Mouse (Mus musculus) embryo, embryonic 10.5 days (tissue): ENCODE data around the gene Irf2.

Source experiments
- DNase-seq: peaks from one replicate; pipeline ENCODE4 v3.0.0-alpha.2; 2015; ENCODE audit warnings: low spot score

The Irf2 gene

GRCm38 (mm10) chr8:46739003-46739949 lies at the start of gene Irf2:
Gene Irf2, plus strand, starts transcription at chr8:46739732.
- peak; percentile 93 for DNase-seq

GRCm38 (mm10) chr8:46690111-46690510 lies 49.4 kb upstream of the Irf2 start:
- peak; percentile 66 for DNase-seq

- DNase-seq = no peak
Observed at GRCm38 (mm10) chr8:46690581-46690980, 49.0 kb upstream of the Irf2 start.

GRCm38 (mm10) chr8:46691360-46691759 lies 48.2 kb upstream of the Irf2 start:
- peak; percentile 14 for DNase-seq

- no peak for DNase-seq
Observed at GRCm38 (mm10) chr8:46696256-46697041, 43.1 kb upstream of the Irf2 start.

- DNase-seq = no peak
Observed at GRCm38 (mm10) chr8:46697566-46697965, 42.0 kb upstream of the Irf2 start.

- no peak for DNase-seq
Observed at GRCm38 (mm10) chr8:46698162-46698561, 41.4 kb upstream of the Irf2 start.

- DNase-seq = no peak
Observed at GRCm38 (mm10) chr8:46705145-46705544, 34.4 kb upstream of the Irf2 start.

GRCm38 (mm10) chr8:46706730-46707129 lies 32.8 kb upstream of the Irf2 start:
- no peak for DNase-seq

- DNase-seq = no peak
Observed at GRCm38 (mm10) chr8:46709302-46709701, 30.2 kb upstream of the Irf2 start.

GRCm38 (mm10) chr8:46710289-46710688 lies 29.2 kb upstream of the Irf2 start:
- no peak for DNase-seq

GRCm38 (mm10) chr8:46711496-46711895 lies 28.0 kb upstream of the Irf2 start:
- DNase-seq = no peak

GRCm38 (mm10) chr8:46713178-46713577 lies 26.4 kb upstream of the Irf2 start:
- no peak for DNase-seq

GRCm38 (mm10) chr8:46713844-46714243 lies 25.7 kb upstream of the Irf2 start:
- no peak for DNase-seq

GRCm38 (mm10) chr8:46714400-46714799 lies 25.1 kb upstream of the Irf2 start:
- no peak for DNase-seq

GRCm38 (mm10) chr8:46716477-46716876 lies 23.1 kb upstream of the Irf2 start:
- DNase-seq = no peak

- no peak for DNase-seq
Observed at GRCm38 (mm10) chr8:46717170-46717569, 22.4 kb upstream of the Irf2 start.

- DNase-seq = no peak
Observed at GRCm38 (mm10) chr8:46718301-46718700, 21.2 kb upstream of the Irf2 start.

GRCm38 (mm10) chr8:46718747-46719146 lies 20.8 kb upstream of the Irf2 start:
- no peak for DNase-seq

- no peak for DNase-seq
Observed at GRCm38 (mm10) chr8:46720656-46721055, 18.9 kb upstream of the Irf2 start.

GRCm38 (mm10) chr8:46721065-46721845 lies 18.3 kb upstream of the Irf2 start:
- DNase-seq = no peak

- no peak for DNase-seq
Observed at GRCm38 (mm10) chr8:46722536-46722935, 17.0 kb upstream of the Irf2 start.
